Mouse (Mus musculus): ENCODE data around the gene Fez2. TPM values are rescaled to one million over a fixed set of nuclear protein-coding genes. Genes with fewer than 3 reads are reported as not detected.

Fez2 gene
- polyA plus RNA-seq, 1 experiment = 91.6 TPM

- DNase-seq = no peak
- H3K27me3 ChIP-seq (ENCODE audit: control insufficient read depth, insufficient read depth, low read length) = no peaks in the 10 kb centered on the region
- no peaks in the 10 kb centered on the region for H3K4me1 ChIP-seq (ENCODE audit: control insufficient read depth, insufficient read depth, low read length)
- TF ChIP-seq CTCF (IDR thresholded peaks at IDR 0.05; ENCODE audit: borderline replicate concordance, insufficient read depth, low read depth, low read length) (no peak), POLR2A (IDR thresholded peaks at IDR 0.05; ENCODE audit: borderline replicate concordance, insufficient read depth, low read length) (no peak)
- H3K27ac ChIP-seq (ENCODE audit: insufficient read depth, low read length) = no peak overlapping the region
- H3K4me3 ChIP-seq (replicated peaks; ENCODE audit: insufficient read depth, low read depth, low read length) = no peak overlapping the region
- WGBS = 82% methylated on average over 12 of the region's 12 CpGs
Observed at GRCm38 (mm10) chr17:78351676-78352499, 66.1 kb downstream of the Fez2 start.

GRCm38 (mm10) chr17:78347111-78347801, 70.7 kb downstream of the Fez2 start:
- no peaks in the 10 kb centered on the region for H3K4me1 ChIP-seq (ENCODE audit: control insufficient read depth, insufficient read depth, low read length)
- no peaks in the 10 kb centered on the region for H3K27me3 ChIP-seq (ENCODE audit: control insufficient read depth, insufficient read depth, low read length)
- DNase-seq = no peak
- 89% methylated on average over 17 of the region's 17 CpGs for WGBS
- no peak overlapping the region for H3K4me3 ChIP-seq (replicated peaks; ENCODE audit: insufficient read depth, low read depth, low read length)
- H3K27ac ChIP-seq (ENCODE audit: insufficient read depth, low read length) = no peak overlapping the region
- TF ChIP-seq POLR2A (IDR thresholded peaks at IDR 0.05; ENCODE audit: borderline replicate concordance, insufficient read depth, low read length) (no peak), CTCF (IDR thresholded peaks at IDR 0.05; ENCODE audit: borderline replicate concordance, insufficient read depth, low read depth, low read length) (no peak)

GRCm38 (mm10) chr17:78343688-78344087, 74.3 kb downstream of the Fez2 start:
- WGBS = 89% methylated on average over 3 of the region's 3 CpGs
- no peaks in the 10 kb centered on the region for H3K4me1 ChIP-seq (ENCODE audit: control insufficient read depth, insufficient read depth, low read length)
- no peak for DNase-seq
- no peak overlapping the region for H3K4me3 ChIP-seq (replicated peaks; ENCODE audit: insufficient read depth, low read depth, low read length)
- H3K27me3 ChIP-seq (ENCODE audit: control insufficient read depth, insufficient read depth, low read length) = no peaks in the 10 kb centered on the region
- H3K27ac ChIP-seq (ENCODE audit: insufficient read depth, low read length) = no peak overlapping the region
- TF ChIP-seq CTCF (IDR thresholded peaks at IDR 0.05; ENCODE audit: borderline replicate concordance, insufficient read depth, low read depth, low read length) (no peak), POLR2A (IDR thresholded peaks at IDR 0.05; ENCODE audit: borderline replicate concordance, insufficient read depth, low read length) (no peak)

- Histone ChIP-seq H3K27me3 (ENCODE audit: control insufficient read depth, insufficient read depth, low read length) (no peaks in the 10 kb centered on the region), H3K4me3 (replicated peaks; ENCODE audit: insufficient read depth, low read depth, low read length) (no peak overlapping the region), H3K4me1 (ENCODE audit: control insufficient read depth, insufficient read depth, low read length) (no peaks in the 10 kb centered on the region), H3K27ac (ENCODE audit: insufficient read depth, low read length) (no peak overlapping the region)
- DNase-seq = no peak
- TF ChIP-seq CTCF (IDR thresholded peaks at IDR 0.05; ENCODE audit: borderline replicate concordance, insufficient read depth, low read depth, low read length) = no peak
- no peak for TF ChIP-seq POLR2A (IDR thresholded peaks at IDR 0.05; ENCODE audit: borderline replicate concordance, insufficient read depth, low read length)
- 82% methylated on average over 8 of the region's 8 CpGs for WGBS
Observed at GRCm38 (mm10) chr17:78335250-78335649, 82.7 kb downstream of the Fez2 start.

- no peaks in the 10 kb centered on the region for H3K27me3 ChIP-seq (ENCODE audit: control insufficient read depth, insufficient read depth, low read length)
- no peak overlapping the region for H3K4me3 ChIP-seq (replicated peaks; ENCODE audit: insufficient read depth, low read depth, low read length)
- H3K4me1 ChIP-seq (ENCODE audit: control insufficient read depth, insufficient read depth, low read length) = no peaks in the 10 kb centered on the region
- WGBS = 97% methylated on average over 10 of the region's 10 CpGs
- DNase-seq = no peak
- TF ChIP-seq POLR2A (IDR thresholded peaks at IDR 0.05; ENCODE audit: borderline replicate concordance, insufficient read depth, low read length) (no peak), CTCF (IDR thresholded peaks at IDR 0.05; ENCODE audit: borderline replicate concordance, insufficient read depth, low read depth, low read length) (no peak)
- H3K27ac ChIP-seq (ENCODE audit: insufficient read depth, low read length) = no peak overlapping the region
Observed at GRCm38 (mm10) chr17:78333275-78333674, 84.7 kb downstream of the Fez2 start.

- Histone ChIP-seq H3K4me3 (replicated peaks; ENCODE audit: insufficient read depth, low read depth, low read length) (no peak overlapping the region), H3K27ac (ENCODE audit: insufficient read depth, low read length) (no peak overlapping the region), H3K27me3 (ENCODE audit: control insufficient read depth, insufficient read depth, low read length) (no peaks in the 10 kb centered on the region), H3K4me1 (ENCODE audit: control insufficient read depth, insufficient read depth, low read length) (no peaks in the 10 kb centered on the region)
- no peak for DNase-seq
- TF ChIP-seq POLR2A (IDR thresholded peaks at IDR 0.05; ENCODE audit: borderline replicate concordance, insufficient read depth, low read length) (no peak), CTCF (IDR thresholded peaks at IDR 0.05; ENCODE audit: borderline replicate concordance, insufficient read depth, low read depth, low read length) (no peak)
- 91% methylated on average over 8 of the region's 8 CpGs for WGBS
Observed at GRCm38 (mm10) chr17:78331438-78331837, 86.5 kb downstream of the Fez2 start.

- no peak for DNase-seq
- Histone ChIP-seq H3K27me3 (ENCODE audit: control insufficient read depth, insufficient read depth, low read length) (no peaks in the 10 kb centered on the region), H3K4me1 (ENCODE audit: control insufficient read depth, insufficient read depth, low read length) (no peaks in the 10 kb centered on the region), H3K27ac (ENCODE audit: insufficient read depth, low read length) (no peak overlapping the region), H3K4me3 (replicated peaks; ENCODE audit: insufficient read depth, low read depth, low read length) (no peak overlapping the region)
- WGBS = 88% methylated on average over 3 of the region's 3 CpGs
- TF ChIP-seq CTCF (IDR thresholded peaks at IDR 0.05; ENCODE audit: borderline replicate concordance, insufficient read depth, low read depth, low read length) (no peak), POLR2A (IDR thresholded peaks at IDR 0.05; ENCODE audit: borderline replicate concordance, insufficient read depth, low read length) (no peak)
Observed at GRCm38 (mm10) chr17:78328287-78328686, 89.7 kb downstream of the Fez2 start.

GRCm38 (mm10) chr17:78327187-78327586, 90.8 kb downstream of the Fez2 start:
- WGBS = 82% methylated on average over 4 of the region's 4 CpGs
- TF ChIP-seq CTCF (IDR thresholded peaks at IDR 0.05; ENCODE audit: borderline replicate concordance, insufficient read depth, low read depth, low read length) = no peak
- no peak overlapping the region for H3K4me3 ChIP-seq (replicated peaks; ENCODE audit: insufficient read depth, low read depth, low read length)
- H3K27ac ChIP-seq (ENCODE audit: insufficient read depth, low read length) = no peak overlapping the region
- DNase-seq = no peak
- H3K4me1 ChIP-seq (ENCODE audit: control insufficient read depth, insufficient read depth, low read length) = no peaks in the 10 kb centered on the region
- H3K27me3 ChIP-seq (ENCODE audit: control insufficient read depth, insufficient read depth, low read length) = no peaks in the 10 kb centered on the region
